Mouse (Mus musculus): ENCODE measurements around the gene Olfr251.
"Not testable (repeated sequence)": the region's sequence is repeated elsewhere in the genome, so short reads cannot be mapped to it uniquely, and the experiment has no call there.

Olfr251 gene

GRCm38 (mm10) chr9:38376786-38377185 lies at the start of gene Olfr251:
Gene Olfr251 (plus strand): TSS chr9:38377086.
- no peak for DNase-seq (ENCODE audit: low read depth)

- DNase-seq (ENCODE audit: low read depth) = no peak
Measured at GRCm38 (mm10) chr9:38328760-38329159, 48.1 kb upstream of the Olfr251 start, which contains the start of gene Olfr25. Gene Olfr25 (plus strand): TSS chr9:38329060.

GRCm38 (mm10) chr9:38348111-38348510 lies 28.8 kb upstream of the Olfr251 start, which contains the start of gene Olfr898:
Gene Olfr898 (plus strand): TSS chr9:38348411.
- no peak for DNase-seq (ENCODE audit: low read depth)

- no peak for DNase-seq (ENCODE audit: low read depth)
Measured at GRCm38 (mm10) chr9:38366596-38366995, 10.3 kb upstream of the Olfr251 start, which contains the start of gene Olfr250. Gene Olfr250 (plus strand): TSS chr9:38366896.

- no peak for DNase-seq (ENCODE audit: low read depth)
Measured at GRCm38 (mm10) chr9:38401398-38401797, 24.5 kb downstream of the Olfr251 start, which contains the start of gene Olfr147. Gene Olfr147 (plus strand): TSS chr9:38401698.

- not testable (repeated sequence) for DNase-seq (ENCODE audit: low read depth)
Measured at GRCm38 (mm10) chr9:38407502-38407901, 30.6 kb downstream of the Olfr251 start.

- DNase-seq (ENCODE audit: low read depth) = not testable (repeated sequence)
Measured at GRCm38 (mm10) chr9:38413502-38413901, 36.6 kb downstream of the Olfr251 start.

GRCm38 (mm10) chr9:38423801-38424200 lies 46.9 kb downstream of the Olfr251 start:
- DNase-seq (ENCODE audit: low read depth) = no peak

- no peak for DNase-seq (ENCODE audit: low read depth)
Measured at GRCm38 (mm10) chr9:38427026-38427425, 50.1 kb downstream of the Olfr251 start.

- DNase-seq (ENCODE audit: low read depth) = no peak
Measured at GRCm38 (mm10) chr9:38429155-38429554, 52.3 kb downstream of the Olfr251 start, which contains the start of gene Olfr901. Gene Olfr901 (plus strand): TSS chr9:38429455.

Data from NIH3T3 (cell line).